Mouse (Mus musculus) bone marrow, adult 2 months (tissue): ENCODE data around the gene Tnpo2. TPM values are rescaled to one million over a fixed set of nuclear protein-coding genes. Genes with fewer than 3 reads are reported as not detected.

Experiments
- H3K27ac ChIP-seq: fragments of 200-500 bp; 2 replicates; pipeline ENCODE4 v1.5.1; 2012; ENCODE audit warnings: low read depth, mild to moderate bottlenecking, control low read depth, inconsistent platforms, low read length; ENCODE audit not compliant: control insufficient read depth, poor library complexity, insufficient read depth
- H3K4me1 ChIP-seq: fragments of 200-500 bp; 2 replicates; pipeline ENCODE4 v1.6.1; 2011; ENCODE audit warnings: low read length; ENCODE audit not compliant: control insufficient read depth, insufficient read depth
- H3K4me3 ChIP-seq: fragments of 200-500 bp; replicated peaks from 2 replicates; pipeline ENCODE3; 2011; ENCODE audit warnings: mild to moderate bottlenecking, low read depth, low read length, control low read depth; ENCODE audit not compliant: control insufficient read depth
- CTCF ChIP-seq: fragments of 200-500 bp; IDR thresholded peaks from 2 replicates; pipeline ENCODE4 v1.5.1; 2011; ENCODE audit warnings: low read length, control low read depth; ENCODE audit not compliant: control insufficient read depth, insufficient read depth
- POLR2A ChIP-seq: fragments of 200-500 bp; IDR thresholded peaks from 2 replicates; pipeline ENCODE4 v1.6.1; 2011; ENCODE audit warnings: low read depth, mild to moderate bottlenecking, control low read depth, low read length, borderline replicate concordance; ENCODE audit not compliant: control insufficient read depth
- WGBS: fragments of 180-500 bp; shearing (Covaris S2); methylation state at CpG from one replicate; pipeline ENCODE4 v1.1.7; 2018; 5-methylcytosine and 5-hydroxymethylcytosine counted together
- polyA plus RNA-seq: library from polyadenylated mRNA; stranded (reverse); fragments of >200 nt; gene quantifications from 2 replicates; pipeline ENCODE4 v1.2.4, GENCODE M21; 2011; ENCODE audit warnings: low replicate concordance; ENCODE audit not compliant: missing spikeins, insufficient read depth, insufficient read length

Gene Tnpo2
- polyA plus RNA-seq, 1 experiment = 49.9 TPM

DNA sequence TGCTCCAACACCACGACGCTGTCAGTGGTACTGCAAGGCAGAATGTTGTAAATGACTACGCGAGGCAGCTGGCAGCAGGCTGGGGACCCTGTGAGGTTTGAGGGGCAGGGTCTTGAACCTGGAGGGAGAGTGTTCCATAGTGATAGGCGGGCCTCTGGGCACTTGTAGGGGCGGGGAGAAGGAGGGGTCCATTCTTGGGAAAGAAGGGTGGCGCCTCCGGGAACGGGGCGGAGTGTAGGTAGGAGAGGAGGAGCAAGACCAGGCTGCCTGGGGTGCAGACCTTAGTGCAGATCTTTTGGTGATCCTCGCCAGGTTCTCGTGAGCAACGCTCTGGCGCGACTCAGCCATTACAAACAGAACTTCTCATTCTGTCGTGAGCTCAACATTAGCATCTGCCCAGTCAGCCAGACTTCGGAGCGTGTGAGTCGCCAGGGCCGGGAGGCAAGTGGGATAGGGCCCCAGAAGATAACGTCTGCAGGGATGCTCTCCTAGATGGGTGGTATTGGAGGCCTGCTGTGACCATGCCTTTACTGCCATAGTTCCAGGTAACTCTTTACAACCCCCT, 54.9 kb downstream of the Tnpo2 start:
- TF ChIP-seq CTCF (no peak), POLR2A (no peak)
- WGBS = 87% methylated on average over 21 of the region's 21 CpGs
- Histone ChIP-seq H3K27ac (no peak overlapping the region), H3K4me1 (no peaks in the 10 kb centered on the region), H3K4me3 (no peak overlapping the region)

DNA sequence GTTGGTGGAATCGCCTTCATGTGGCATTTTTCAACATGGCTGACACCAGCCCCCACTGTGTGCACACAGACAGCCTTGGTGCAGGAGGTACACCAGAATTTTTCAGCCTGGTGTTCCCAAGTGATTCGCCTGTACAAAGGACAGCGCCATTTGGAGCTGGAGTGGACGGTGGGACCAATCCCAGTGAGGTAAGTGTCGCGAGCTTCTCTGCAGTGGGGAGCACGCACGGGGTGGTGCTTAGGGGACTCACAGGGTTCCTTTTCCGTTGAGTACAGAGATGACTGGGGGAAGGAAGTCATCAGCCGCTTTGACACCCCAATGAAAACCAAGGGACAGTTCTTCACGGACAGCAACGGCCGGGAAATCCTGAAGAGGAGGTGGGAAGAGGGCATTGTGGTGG, 58.3 kb downstream of the Tnpo2 start:
- TF ChIP-seq CTCF = no peak
- TF ChIP-seq POLR2A = no peak
- Histone ChIP-seq H3K27ac (no peak overlapping the region), H3K4me3 (no peak overlapping the region), H3K4me1 (no peaks in the 10 kb centered on the region)
- WGBS = 86% methylated on average over 13 of the region's 13 CpGs

DNA sequence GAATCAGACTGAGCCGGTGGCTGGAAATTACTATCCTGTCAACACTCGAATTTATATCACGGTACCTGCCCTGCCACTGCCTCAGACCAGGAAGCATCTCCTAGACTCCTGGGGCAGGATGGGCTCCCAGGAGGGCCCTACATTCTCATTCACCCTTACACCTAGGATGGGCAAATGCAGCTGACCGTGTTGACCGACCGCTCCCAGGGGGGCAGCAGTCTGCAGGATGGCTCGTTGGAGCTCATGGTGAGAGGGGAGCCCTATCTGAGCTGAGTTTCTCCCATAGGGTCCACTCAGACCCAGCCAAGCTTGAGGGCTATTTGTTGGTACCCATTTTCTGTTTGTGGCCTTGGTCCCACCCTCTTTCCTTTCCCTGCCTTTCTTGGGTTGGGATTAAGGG, 58.9 kb downstream of the Tnpo2 start:
- TF ChIP-seq POLR2A (no peak), CTCF (no peak)
- WGBS = 84% methylated on average over 7 of the region's 7 CpGs
- H3K4me3 ChIP-seq = no peak overlapping the region
- no peaks in the 10 kb centered on the region for H3K4me1 ChIP-seq
- no peak overlapping the region for H3K27ac ChIP-seq

DNA sequence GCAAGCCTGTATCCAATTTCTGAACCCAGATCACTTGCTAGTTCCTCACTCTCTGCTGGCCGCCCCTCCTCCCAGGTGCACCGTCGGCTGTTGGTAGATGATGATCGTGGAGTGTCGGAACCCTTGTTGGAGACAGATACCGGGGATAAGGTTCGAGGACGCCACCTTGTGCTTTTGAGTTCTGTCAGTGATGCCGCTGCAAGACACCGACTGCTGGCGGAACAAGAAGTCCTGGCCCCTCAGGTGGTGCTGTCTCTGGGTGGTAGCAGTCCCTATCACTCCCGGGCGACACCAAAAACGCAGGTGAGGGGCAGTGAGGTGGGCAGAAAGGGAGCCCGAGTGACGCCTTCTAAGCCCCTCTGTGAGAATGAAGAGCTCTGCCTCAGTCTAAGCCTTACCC, 59.5 kb downstream of the Tnpo2 start:
- WGBS = 94% methylated on average over 16 of the region's 16 CpGs
- Histone ChIP-seq H3K27ac (no peak overlapping the region), H3K4me3 (no peak overlapping the region), H3K4me1 (no peaks in the 10 kb centered on the region)
- TF ChIP-seq POLR2A (no peak), CTCF (no peak)

DNA sequence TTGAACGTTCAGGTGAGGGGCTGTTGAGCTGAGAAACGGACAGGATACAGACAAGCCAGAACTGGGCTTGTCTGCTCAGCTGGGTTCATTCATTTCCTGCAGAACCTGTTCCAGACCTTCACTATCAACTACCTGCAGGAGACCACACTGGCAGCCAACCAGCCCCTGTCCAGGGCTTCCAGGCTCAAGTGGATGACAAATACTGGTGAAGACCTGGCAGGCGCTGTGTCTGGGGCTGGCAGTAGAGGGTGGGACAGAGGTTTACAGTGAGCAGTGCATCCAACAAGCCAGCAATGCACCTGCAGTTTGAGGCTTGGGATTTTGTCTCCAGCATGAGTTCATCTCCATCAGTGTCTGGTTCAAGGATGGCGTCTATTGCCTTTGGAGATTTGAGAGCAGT, 60.1 kb downstream of the Tnpo2 start:
- TF ChIP-seq POLR2A (no peak), CTCF (no peak)
- WGBS = 78% methylated on average over 4 of the region's 4 CpGs
- Histone ChIP-seq H3K4me1 (no peaks in the 10 kb centered on the region), H3K4me3 (no peak overlapping the region), H3K27ac (no peak overlapping the region)

DNA sequence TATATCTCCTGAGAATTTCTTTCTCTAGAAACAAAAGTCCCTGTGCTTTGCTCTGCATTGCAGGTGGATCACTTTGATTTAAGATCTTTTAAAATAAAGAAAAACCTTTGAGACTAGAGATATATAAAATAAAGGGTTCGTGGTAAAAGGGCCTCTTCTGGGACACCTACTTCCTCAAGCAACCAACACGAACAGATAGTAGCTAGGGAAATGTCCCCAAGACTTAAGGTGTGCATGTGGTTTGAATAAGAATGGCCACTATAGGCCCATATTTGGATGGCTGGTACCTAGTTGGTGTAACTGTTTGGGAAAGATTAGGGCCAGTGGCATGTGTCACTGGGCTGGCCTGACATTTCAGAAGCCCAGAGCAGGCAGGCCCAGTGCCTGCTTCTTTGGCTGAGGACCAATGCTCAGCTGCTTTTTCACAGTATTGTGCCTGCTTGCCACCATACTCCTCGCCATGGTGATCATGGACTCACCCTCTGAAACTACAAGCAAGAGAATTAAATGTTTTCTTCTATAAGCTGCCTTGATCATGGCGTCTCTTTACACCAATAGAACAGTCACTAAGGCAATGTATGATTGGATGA, 63.5 kb downstream of the Tnpo2 start:
- TF ChIP-seq POLR2A = no peak
- no peak for TF ChIP-seq CTCF
- Histone ChIP-seq H3K27ac (no peak overlapping the region), H3K4me1 (no peaks in the 10 kb centered on the region), H3K4me3 (no peak overlapping the region)
- 64% methylated on average over 4 of the region's 4 CpGs for WGBS

Other genes starting within 250 kb of the Tnpo2 start
- 20.6 and 23.7 TPM in 2 replicates for gene Nfix, start 236.6 kb upstream of the Tnpo2 start, polyA plus RNA-seq
- 2.2 and 3.3 TPM in 2 replicates for gene Dand5, start 214.1 kb upstream of the Tnpo2 start, polyA plus RNA-seq
- 9.2 and 20.5 TPM in 2 replicates for gene Gadd45gip1, start 205.4 kb upstream of the Tnpo2 start, polyA plus RNA-seq
- 169 and 222 TPM in 2 replicates for gene Rad23a, start 196.2 kb upstream of the Tnpo2 start, polyA plus RNA-seq
- 342 and 475 TPM in 2 replicates for gene Calr, start 190.0 kb upstream of the Tnpo2 start, polyA plus RNA-seq
- 36.6 and 59.1 TPM in 2 replicates for gene Farsa, start 179.9 kb upstream of the Tnpo2 start, polyA plus RNA-seq
- gene Syce2, start 164.8 kb upstream of the Tnpo2 start, polyA plus RNA-seq = 32.6 and 36.7 TPM in 2 replicates
- 19.1 and 33.0 TPM in 2 replicates for gene Gcdh, start 143.0 kb upstream of the Tnpo2 start, polyA plus RNA-seq
- gene Klf1, start 135.0 kb upstream of the Tnpo2 start, polyA plus RNA-seq = 142 and 168 TPM in 2 replicates
- 35.0 and 54.0 TPM in 2 replicates for gene Dnase2a, start 128.4 kb upstream of the Tnpo2 start, polyA plus RNA-seq
- gene Mast1, start 99.6 kb upstream of the Tnpo2 start, polyA plus RNA-seq = not detected in 2 replicates
- gene Rtbdn, start 89.9 kb upstream of the Tnpo2 start, polyA plus RNA-seq = not detected in 2 replicates
- gene Gm49661, start 67.5 kb upstream of the Tnpo2 start, polyA plus RNA-seq = not detected in 2 replicates
- gene Prdx2, start 67.3 kb upstream of the Tnpo2 start, polyA plus RNA-seq = 1,113 and 1,804 TPM in 2 replicates
- gene Rnaseh2a, start 67.1 kb upstream of the Tnpo2 start, polyA plus RNA-seq = 40.8 and 54.9 TPM in 2 replicates
- 11.1 and 18.4 TPM in 2 replicates for gene Junb, start 58.2 kb upstream of the Tnpo2 start, polyA plus RNA-seq
- gene Hook2, start 46.3 kb upstream of the Tnpo2 start, polyA plus RNA-seq = 3.5 and 7.3 TPM in 2 replicates
- gene Best2, start 22.4 kb upstream of the Tnpo2 start, polyA plus RNA-seq = not detected in 2 replicates
- 20.7 and 46.6 TPM in 2 replicates for gene Asna1, start 11.6 kb upstream of the Tnpo2 start, polyA plus RNA-seq
- gene Trir, start 10.1 kb upstream of the Tnpo2 start, polyA plus RNA-seq = 240 and 300 TPM in 2 replicates
- gene Fbxw9, start 23.1 kb downstream of the Tnpo2 start, polyA plus RNA-seq = 4.1 and 14.3 TPM in 2 replicates
- 4.3 TPM in 1 of 2 replicates, not detected in the other for gene Gm5741, start 31.1 kb downstream of the Tnpo2 start, polyA plus RNA-seq
- gene Dhps, start 34.8 kb downstream of the Tnpo2 start, polyA plus RNA-seq = 31.0 and 39.6 TPM in 2 replicates
- 26.9 and 42.0 TPM in 2 replicates for gene Wdr83os, start 43.8 kb downstream of the Tnpo2 start, polyA plus RNA-seq
- 57.4 and 100 TPM in 2 replicates for gene Wdr83, start 44.4 kb downstream of the Tnpo2 start, polyA plus RNA-seq
- 19.2 and 64.3 TPM in 2 replicates for gene Man2b1, start 46.4 kb downstream of the Tnpo2 start, polyA plus RNA-seq
- gene Zfp791, start 86.2 kb downstream of the Tnpo2 start, polyA plus RNA-seq = not detected in 2 replicates
- not detected in 2 replicates for gene Cks1brt, start 115.0 kb downstream of the Tnpo2 start, polyA plus RNA-seq
- gene Olfr371, start 189.1 kb downstream of the Tnpo2 start, polyA plus RNA-seq = not detected in 2 replicates